Mouse (Mus musculus) heart, postnatal 14 days (tissue): ENCODE measurements around the gene Olfr1453. TPM values are rescaled to one million over a fixed set of nuclear protein-coding genes. Genes with fewer than 3 reads are reported as not detected.
"Not testable (repeated sequence)": the region's sequence is repeated elsewhere in the genome, so short reads cannot be mapped to it uniquely, and the experiment has no call there.

Source experiments
- DNase-seq, 2 experiments: peaks; one replicate each; pipeline ENCODE4 v3.0.0; 2021 to 2022
- intact Hi-C: fragments of 180-260 bp; cut with DNase I; formaldehyde crosslinking; loops from one replicate; pipeline ENCODE4 v1.15.1; 2025
- long read RNA-seq, 2 experiments: library from polyadenylated mRNA; stranded (forward); transcript quantifications; one replicate each; pipeline ENCODE4 v2.0.0; 2021
- total RNA-seq, 2 experiments: library from RNA; stranded (reverse); gene quantifications; 2 replicates each; pipeline ENCODE4 v1.2.3; 2021

The Olfr1453 gene
- not detected for total RNA-seq
- long read RNA-seq, experiment 1, result 0 reads
- long read RNA-seq, experiment 2, result 0 reads

- intact Hi-C loops, result no loop called here
Measured at GRCm38 (mm10) chr19:13028227-13028626, at the start of gene Olfr1453. Gene Olfr1453, minus strand, starts transcription at chr19:13028327.

GRCm38 (mm10) chr19:13060310-13060709 lies 32.2 kb upstream of the Olfr1453 start, which contains the start of gene Olfr1454:
Gene Olfr1454, plus strand, starts transcription at chr19:13060610.
- intact Hi-C loops, result no loop called here
- no peak for DNase-seq

More at GRCm38 (mm10) chr19:13028227-13028626, at the start of gene Olfr1453:
- DNase-seq, result no peak

DNA sequence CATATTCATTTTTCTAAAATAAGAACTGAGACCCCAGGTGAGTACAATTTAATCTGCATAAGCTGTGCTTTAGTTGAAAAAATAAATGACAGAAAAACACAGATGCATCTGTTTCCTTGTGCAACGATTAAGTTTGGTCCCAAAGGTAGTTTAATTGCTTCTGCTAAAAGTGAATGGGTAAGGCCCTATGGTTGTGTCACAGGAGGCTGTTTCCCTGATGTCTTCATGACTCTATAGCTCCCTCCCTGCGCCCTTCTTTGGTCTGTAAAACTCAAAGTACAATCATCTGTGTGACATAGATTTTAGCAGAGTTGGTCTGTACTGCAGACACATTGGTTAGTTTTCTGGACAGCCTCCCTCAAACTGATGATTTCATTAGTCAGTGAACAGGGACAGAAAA lies 33.4 kb downstream of the Olfr1453 start, which contains the start of gene Olfr1451:
Olfr1451 (plus strand) TSS at position 301 of the 400 bp plus-strand sequence.
- intact Hi-C loops, result no loop called here
- no peak for DNase-seq

DNA sequence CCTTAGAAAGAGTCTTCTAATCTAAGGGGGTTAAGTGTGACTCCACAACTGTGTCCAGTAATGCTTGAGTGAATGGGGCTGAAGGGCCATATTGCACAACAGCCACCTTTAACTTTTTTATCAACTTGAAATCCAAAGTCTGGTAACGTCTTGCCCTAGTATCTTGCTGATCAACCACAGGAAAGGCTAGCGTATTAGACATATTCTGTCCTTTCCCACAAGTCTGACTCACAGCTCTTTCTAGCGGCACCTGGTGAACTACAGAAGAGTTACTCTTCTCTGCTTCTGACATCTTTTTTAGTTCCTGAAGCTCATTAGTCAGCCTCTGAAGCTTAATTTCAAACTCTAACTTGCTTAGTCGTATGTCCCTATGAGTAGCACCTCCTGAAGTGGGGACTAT lies 35.8 kb downstream of the Olfr1453 start:
- DNase-seq, intact Hi-C loops: not testable (repeated sequence)

Other genes starting within 250 kb of the Olfr1453 start
- gene Zfp91, start 232.2 kb downstream of the Olfr1453 start, total RNA-seq, result 10 to 100 TPM; 69.4 to 70.8 TPM
- gene Lpxn, start 232.1 kb downstream of the Olfr1453 start, total RNA-seq, result 1 to 10 TPM; 1.1 to 1.3 TPM
- not detected for gene Gm5244, start 181.6 kb downstream of the Olfr1453 start, total RNA-seq
- not detected for gene Olfr1444, start 171.0 kb downstream of the Olfr1453 start, total RNA-seq
- not detected for gene Olfr1445, start 144.5 kb downstream of the Olfr1453 start, total RNA-seq
- gene Olfr1446, start 134.8 kb downstream of the Olfr1453 start, total RNA-seq, result not detected
- gene Olfr1447, start 124.6 kb downstream of the Olfr1453 start, total RNA-seq, result not detected
- gene Olfr1448, start 103.9 kb downstream of the Olfr1453 start, total RNA-seq, result not detected
- gene Olfr1449, start 97.5 kb downstream of the Olfr1453 start, total RNA-seq, result not detected
- not detected for gene Olfr1450, start 78.1 kb downstream of the Olfr1453 start, total RNA-seq
- gene Olfr1451, start 33.3 kb downstream of the Olfr1453 start, total RNA-seq, result not detected
- gene Olfr1454, start 32.3 kb upstream of the Olfr1453 start, total RNA-seq, result not detected
- not detected for gene Olfr1457, start 69.6 kb upstream of the Olfr1453 start, total RNA-seq
- gene Olfr1458, start 78.4 kb upstream of the Olfr1453 start, total RNA-seq, result not detected
- under 1 TPM; 0.05 to 0.07 TPM for gene Olfr1459, start 121.2 kb upstream of the Olfr1453 start, total RNA-seq
- gene Olfr1461, start 134.7 kb upstream of the Olfr1453 start, total RNA-seq, result not detected
- not detected for gene Olfr1462, start 157.4 kb upstream of the Olfr1453 start, total RNA-seq
- not detected for gene Olfr1463, start 203.0 kb upstream of the Olfr1453 start, total RNA-seq